Comparison of ENCODE assay signal across 8 mouse cellular contexts in the genomic region with DNA sequence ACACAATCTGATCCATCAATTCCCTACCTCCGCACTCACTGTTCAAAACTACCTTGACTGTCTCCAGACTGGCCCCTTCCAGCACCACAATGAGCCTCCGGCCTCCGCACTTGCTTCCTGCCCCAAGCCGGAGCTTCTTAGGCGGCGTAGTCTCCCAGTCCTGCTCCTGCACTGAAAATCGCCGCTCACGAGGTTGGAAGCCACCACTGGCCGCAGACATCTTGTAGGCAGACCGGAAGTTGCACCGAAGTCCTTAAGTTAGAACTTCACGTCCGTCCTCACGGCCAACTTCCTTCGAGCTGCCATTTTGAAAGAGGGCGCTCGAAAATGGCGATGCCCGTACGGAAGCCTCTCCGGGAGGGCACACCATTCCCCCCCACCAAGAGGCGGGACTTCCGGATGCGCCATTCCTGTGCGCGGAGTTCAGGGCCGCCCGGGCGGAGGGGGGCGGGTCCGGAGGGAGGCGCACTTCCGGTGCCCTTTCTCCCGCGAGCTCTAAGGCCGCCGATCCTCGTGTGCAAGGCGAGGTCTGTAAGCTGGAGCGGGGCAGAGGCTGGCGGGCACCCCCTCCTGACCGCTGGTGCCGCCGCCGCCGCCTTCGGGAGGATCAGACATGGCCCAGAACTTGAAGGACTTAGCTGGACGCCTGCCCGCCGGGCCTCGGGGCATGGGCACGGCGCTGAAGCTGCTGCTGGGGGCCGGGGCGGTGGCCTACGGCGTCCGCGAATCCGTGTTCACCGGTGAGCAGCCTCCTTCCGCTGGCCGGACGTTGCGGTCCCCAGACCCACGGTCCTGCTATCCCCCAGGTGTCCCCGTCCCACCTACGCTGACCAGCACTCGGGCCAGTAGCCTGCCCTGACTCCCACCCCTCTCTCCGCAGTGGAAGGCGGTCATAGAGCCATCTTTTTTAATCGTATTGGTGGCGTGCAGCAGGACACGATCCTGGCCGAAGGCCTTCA. TPM values are rescaled to one million over a fixed set of nuclear protein-coding genes. Genes with fewer than 3 reads are reported as not detected.
A peak's percentile ranks its signal among the peaks of the same experiment; 100 is the strongest.
DNase-seq lines count a peak whose midpoint lies in the region; ATAC-seq and TF ChIP-seq lines count a peak whose summit lies in the region.

Emg1 (minus strand) TSS at position 355 of the 959 bp plus-strand sequence.
Phb2 (plus strand) TSS at position 513 of the 959 bp plus-strand sequence.

- intact Hi-C loops in gastrocnemius, adult 2 months (cut with DNase I), result loop anchor here (1.0 to 5.0 kb wide), 4 partner anchors 32 to 325 kb away; partner anchors contain the start of genes Ing4 and Zfp384
- intact Hi-C loops in left cerebral cortex, adult 2 months (cut with DNase I), result loop anchor here (1.0 kb wide), 3 partner anchors 28 to 327 kb away; partner anchors contain the start of genes Cops7a and Ing4

- no peaks in the 10 kb centered on the region for H3K9me3 ChIP-seq in hindbrain, postnatal 0 days (ENCODE audit: low read length)

- no peaks in the 10 kb centered on the region for H3K27me3 ChIP-seq in hindbrain, postnatal 0 days (ENCODE audit: insufficient read depth, low read length)

- H3K4me3 ChIP-seq in gastrocnemius, adult 2 months, result peak within 1 kb of the TSS; percentile 100
- peak within 1 kb of the TSS; percentile 99 for H3K4me3 ChIP-seq in hindbrain, postnatal 0 days (ENCODE audit: low read length)
- peak within 1 kb of the TSS; percentile 92 for H3K4me3 ChIP-seq in left cerebral cortex, adult 2 months

- peak; percentile 92 for ATAC-seq in common myeloid progenitor, adult 5-6 weeks (replicated peaks; ENCODE audit: low read depth, poor library complexity, severe bottlenecking)
- ATAC-seq in hindbrain, postnatal 0 days, result peak; percentile 98
- peak; percentile 95 for ATAC-seq in megakaryocyte, adult 5-6 weeks (ENCODE audit: poor library complexity, severe bottlenecking)

- H3K9ac ChIP-seq in hindbrain, postnatal 0 days (replicated peaks; ENCODE audit: low read length), result peak within 1 kb of the TSS; percentile 97

- WGBS in hindbrain, postnatal 0 days, result 2% methylated on average over 72 of the region's 76 CpGs

- peaks cover 27% of the 10 kb centered on the region for H3K4me1 ChIP-seq in hindbrain, postnatal 0 days (ENCODE audit: insufficient read depth, low read length)

- H3K4me2 ChIP-seq in hindbrain, postnatal 0 days (ENCODE audit: low read depth, low read length), result peak within 1 kb of the TSS; percentile 93

- peak; percentile 99 for DNase-seq in ZHBTc4 (ENCODE audit: low read depth, low spot score)
- DNase-seq in gastrocnemius, adult 2 months, result peak; percentile 99
- DNase-seq in hindbrain, postnatal 0 days (ENCODE audit: low spot score), result peak; percentile 99
- peak; percentile 98 for DNase-seq in left cerebral cortex, adult 2 months (ENCODE audit: extremely low spot score in 1 of 2, low spot score in 2 of 2)
- DNase-seq in right cerebral cortex, adult 2 months (ENCODE audit: low spot score in 2 of 2), result peak; percentile 98
- DNase-seq in urinary bladder, postnatal 14 days (ENCODE audit: low spot score), result peak; percentile 99

- TF ChIP-seq CTCF in gastrocnemius, adult 2 months (IDR thresholded peaks at IDR 0.05), result no peak; the same call in 1 of the 2 replicates
- peak; percentile 20; the same call in 1 of the 2 replicates for TF ChIP-seq CTCF in hindbrain, postnatal 0 days (IDR thresholded peaks at IDR 0.05; ENCODE audit: low read depth)
- TF ChIP-seq CTCF in left cerebral cortex, adult 2 months (IDR thresholded peaks at IDR 0.05), result no peak; the same call in 1 of the 2 replicates

- peak within 1 kb of the TSS; percentile 98 for H3K27ac ChIP-seq in gastrocnemius, adult 2 months
- H3K27ac ChIP-seq in hindbrain, postnatal 0 days, result peak within 1 kb of the TSS; percentile 89
- H3K27ac ChIP-seq in left cerebral cortex, adult 2 months, result peak within 1 kb of the TSS; percentile 87

- H3K36me3 ChIP-seq in hindbrain, postnatal 0 days (ENCODE audit: insufficient read depth, low read length), result peaks cover 25% of the 10 kb centered on the region; the same call in 1 of the 2 replicates

RNA-seq across cellular contexts. Expression of gene Emg1, which starts in this region (rescaled TPM):
- 222 and 280 TPM in 2 replicates for total RNA-seq in common myeloid progenitor, adult 5-6 weeks (2017)
- total RNA-seq in gastrocnemius, adult 2 months (2021), result 10 to 100 TPM; 57.7 to 71.8 TPM
- total RNA-seq in hindbrain, postnatal 0 days (2014; rRNA removed), result 75.8 and 102 TPM in 2 replicates
- 100 and 102 TPM in 2 replicates for polyA plus RNA-seq in hindbrain, postnatal 0 days (2015; fragmentation: Nextera tagmentation; extraction: Ambion mirVana)
- 10 to 100 TPM; 47.4 to 50.9 TPM for total RNA-seq in left cerebral cortex, adult 2 months (2021)
- total RNA-seq in megakaryocyte, adult 5-6 weeks (2015), result 144 and 179 TPM in 2 replicates
- total RNA-seq in megakaryocyte, adult 5-6 weeks (2017), result 170 and 206 TPM in 2 replicates

RNA-seq across cellular contexts. Expression of gene Phb2, which starts in this region (rescaled TPM):
- total RNA-seq in common myeloid progenitor, adult 5-6 weeks (2017), result 402 and 404 TPM in 2 replicates
- 100 to 1,000 TPM; 142 to 184 TPM for total RNA-seq in gastrocnemius, adult 2 months (2021)
- total RNA-seq in hindbrain, postnatal 0 days (2014; rRNA removed), result 218 and 223 TPM in 2 replicates
- polyA plus RNA-seq in hindbrain, postnatal 0 days (2015; fragmentation: Nextera tagmentation; extraction: Ambion mirVana), result 267 and 270 TPM in 2 replicates
- 100 to 1,000 TPM; 115 to 120 TPM for total RNA-seq in left cerebral cortex, adult 2 months (2021)
- total RNA-seq in megakaryocyte, adult 5-6 weeks (2015), result 99.5 and 115 TPM in 2 replicates
- total RNA-seq in megakaryocyte, adult 5-6 weeks (2017), result 152 and 160 TPM in 2 replicates

Comparison
In these comparisons a context has a peak if more than half of its experiments do, and no peak if none do; other contexts are left out.
1. Peak in every context shown above with its lines: DNase-seq, ATAC-seq, H3K4me3 ChIP-seq and H3K27ac ChIP-seq.